Mouse (Mus musculus) common myeloid progenitor, adult 5-6 weeks (primary cell): Measurements from ENCODE around the gene Dync1i2. TPM values are rescaled to one million over a fixed set of nuclear protein-coding genes. Genes with fewer than 3 reads are reported as not detected.

ENCODE experiments used
- ATAC-seq: replicated peaks from 2 replicates; pipeline ENCODE4 v1.8.0; 2016; ENCODE audit warnings: low read depth, mild to moderate bottlenecking, moderate TSS enrichment, inconsistent platforms; ENCODE audit not compliant: poor library complexity, severe bottlenecking
- total RNA-seq: library from RNA; stranded (forward); fragments of 200-1000, 187-1606 nt; gene quantifications from 2 replicates; pipeline ENCODE4 v1.2.3, GENCODE M21; 2017

The Dync1i2 gene
- total RNA-seq, 1 experiment from 2014 or later = 112 TPM

DNA sequence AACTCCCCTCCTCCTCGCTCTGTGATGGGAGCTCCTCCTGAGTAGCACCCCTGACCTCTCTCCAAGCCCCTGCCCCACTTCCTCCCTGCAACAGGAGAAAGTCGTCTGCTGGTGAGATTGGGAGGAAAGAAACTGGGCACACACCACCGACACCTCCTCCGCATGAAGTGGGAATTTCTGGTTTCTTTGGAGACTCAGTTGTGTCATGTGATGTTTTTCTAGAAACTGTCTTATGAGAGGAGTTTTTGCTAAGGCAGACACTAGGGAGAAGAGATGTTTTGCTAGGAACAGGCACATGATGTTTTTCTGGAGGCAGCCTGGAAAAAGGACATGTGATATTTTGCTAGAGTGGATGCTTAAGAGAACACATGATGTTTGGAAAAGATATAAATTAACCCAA is 11.0 kb upstream of the Dync1i2 start:
- no peak for ATAC-seq

DNA sequence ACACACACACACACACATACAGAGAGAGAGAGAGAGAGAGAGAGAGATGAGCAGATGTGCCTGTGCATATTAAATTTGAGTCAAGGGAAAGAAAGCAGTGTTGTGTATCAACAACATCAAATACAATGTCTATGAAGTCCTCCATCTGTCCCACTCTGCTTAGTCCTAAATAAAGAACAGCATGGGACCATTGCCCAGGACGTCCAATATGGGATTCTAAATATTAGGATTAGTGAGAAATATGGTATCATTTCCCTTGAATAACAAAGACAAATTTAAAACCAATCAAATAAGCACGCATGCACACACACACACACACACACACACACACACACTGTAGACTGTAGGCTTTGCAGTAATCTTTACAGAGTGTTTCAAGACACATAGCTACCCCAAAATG is 9.6 kb upstream of the Dync1i2 start:
- ATAC-seq = no peak

DNA sequence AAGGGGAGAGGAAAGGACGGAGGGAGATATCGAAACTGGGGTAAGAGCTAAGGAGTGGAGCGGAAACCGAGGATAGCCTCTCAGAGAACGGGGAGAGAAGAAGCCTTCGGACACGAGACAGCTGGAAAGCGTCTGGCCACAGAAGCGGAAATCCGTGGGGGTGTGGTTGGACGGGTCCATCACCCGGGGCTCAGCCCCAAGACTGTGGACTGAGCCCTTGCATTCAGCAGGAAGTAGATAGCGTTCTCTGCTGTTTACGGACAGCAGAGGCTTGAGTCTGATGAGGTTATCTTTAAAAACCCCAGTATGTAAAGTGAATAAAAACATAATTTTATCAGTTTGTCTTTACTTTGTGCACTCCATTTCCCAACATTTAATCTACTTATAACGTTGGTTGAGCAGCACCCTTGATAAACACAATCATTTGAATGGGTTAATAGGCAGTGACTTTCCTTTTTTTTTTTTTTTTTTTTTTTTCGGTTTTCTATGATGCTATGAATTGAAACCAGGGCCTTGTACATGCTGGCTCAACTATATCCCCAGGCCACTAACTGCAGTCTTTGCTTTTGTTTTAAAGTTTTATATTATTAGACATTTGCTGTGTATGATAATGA is 7.6 kb upstream of the Dync1i2 start:
- no peak for ATAC-seq

DNA sequence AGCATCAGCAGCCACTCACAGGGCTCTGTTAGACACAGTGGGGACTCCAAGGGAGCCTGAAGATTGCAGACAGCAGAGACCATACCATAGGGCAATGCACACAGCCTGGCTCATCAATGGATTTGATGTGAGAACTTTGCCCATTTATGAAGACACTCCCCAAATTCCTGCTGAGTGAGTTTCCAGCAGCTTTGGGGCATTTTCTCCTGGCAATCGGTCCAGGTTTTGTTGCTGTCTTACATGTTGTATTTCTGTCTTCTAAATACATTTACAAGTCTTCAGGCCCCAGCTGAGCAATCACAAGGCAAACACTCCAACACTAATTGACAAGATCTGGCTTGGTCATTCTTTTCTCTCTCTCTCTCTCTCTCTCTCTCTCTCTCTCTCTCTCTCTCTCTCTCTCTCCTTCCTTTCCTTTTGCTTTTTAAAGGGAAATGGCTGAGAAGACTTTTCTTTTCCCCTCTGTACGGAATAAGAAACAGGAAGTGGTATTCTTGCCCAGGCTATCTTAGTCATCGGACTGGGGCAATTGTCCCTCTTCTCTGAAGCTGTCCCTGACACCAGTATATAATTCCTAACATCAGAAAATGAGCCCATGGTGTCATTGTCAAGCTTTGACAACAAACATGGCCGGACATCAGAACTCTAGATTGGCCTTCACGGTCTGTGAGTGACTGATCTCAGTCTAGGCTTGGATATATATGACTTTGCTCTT is 2.3 kb upstream of the Dync1i2 start:
- ATAC-seq = 0 out of 2 replicates have a peak, but pooled peaks have one; percentile 22

DNA sequence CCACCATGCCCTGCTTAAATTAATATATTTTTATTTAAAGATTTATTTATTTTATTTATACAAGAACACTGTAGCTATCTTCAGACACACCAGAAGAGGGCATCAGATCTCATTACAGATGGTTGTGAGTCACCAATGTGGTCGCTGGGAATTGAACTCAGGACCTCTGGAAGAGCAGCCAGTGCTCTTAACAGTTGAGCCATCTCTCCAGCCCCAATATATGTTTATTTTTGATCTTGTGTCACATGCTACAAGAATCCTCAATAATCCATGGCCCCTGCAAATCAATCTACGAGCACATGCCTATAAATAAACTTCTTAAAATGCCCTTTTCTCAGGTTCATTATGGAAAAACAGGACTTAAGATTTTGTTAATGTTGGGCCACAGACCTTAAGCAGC is 410 bp upstream of the Dync1i2 start:
- no peak for ATAC-seq

DNA sequence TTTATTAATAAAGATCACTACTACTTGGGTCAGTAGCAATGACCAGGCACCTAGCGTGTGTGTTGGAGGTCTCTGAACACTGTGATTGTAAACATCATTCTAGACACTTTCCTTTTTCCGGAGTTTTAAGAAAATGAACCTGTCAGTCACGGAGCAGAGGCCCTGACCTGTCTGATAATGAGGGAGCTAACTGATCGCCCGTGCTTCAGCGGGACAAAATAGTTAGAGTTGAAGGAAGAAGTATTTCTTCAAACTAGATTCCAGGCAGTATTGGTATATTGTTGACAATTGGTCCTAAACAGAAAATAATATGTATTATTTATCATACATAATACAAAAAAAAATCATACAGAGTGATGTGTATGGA is 837 bp downstream of the Dync1i2 start:
- ATAC-seq = no peak

DNA sequence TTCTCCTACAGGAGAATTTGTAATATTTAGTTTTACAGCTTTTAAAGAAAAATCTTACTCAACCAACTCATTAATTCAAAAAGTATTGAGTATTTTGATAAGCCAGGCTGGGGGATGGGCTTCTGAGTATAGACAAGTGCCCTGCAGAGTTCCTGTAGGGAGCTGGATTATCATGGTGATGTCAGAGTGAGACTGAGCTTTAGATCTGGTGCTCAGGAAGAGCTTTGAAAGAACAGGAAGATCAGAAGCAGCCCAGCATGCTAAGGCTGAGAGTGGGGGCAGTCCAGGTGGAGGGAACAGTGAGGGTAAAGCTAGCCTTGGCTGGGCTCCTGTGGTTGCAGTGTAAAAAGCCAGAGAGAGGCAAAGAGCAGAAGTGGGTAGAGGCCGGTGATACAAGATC is 9.5 kb downstream of the Dync1i2 start:
- no peak for ATAC-seq

DNA sequence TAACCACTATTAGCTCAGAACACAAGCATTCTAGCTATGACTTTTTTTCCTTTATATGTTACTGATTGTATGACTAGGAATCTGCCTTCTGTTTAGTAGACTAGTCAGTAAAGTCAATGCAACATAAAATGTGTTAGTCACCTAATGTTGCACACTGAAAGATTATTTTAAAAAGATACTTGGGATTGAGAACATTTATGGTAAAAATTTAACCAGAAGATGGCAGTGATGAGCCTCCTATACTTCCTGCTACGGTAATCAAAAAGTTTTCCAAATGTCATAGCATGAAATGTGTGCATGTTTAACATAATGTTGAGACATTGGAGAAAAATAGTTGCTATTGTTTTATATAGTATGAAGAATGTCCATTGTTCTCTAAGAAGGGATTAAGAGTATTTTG is 15.9 kb downstream of the Dync1i2 start:
- no peak for ATAC-seq

DNA sequence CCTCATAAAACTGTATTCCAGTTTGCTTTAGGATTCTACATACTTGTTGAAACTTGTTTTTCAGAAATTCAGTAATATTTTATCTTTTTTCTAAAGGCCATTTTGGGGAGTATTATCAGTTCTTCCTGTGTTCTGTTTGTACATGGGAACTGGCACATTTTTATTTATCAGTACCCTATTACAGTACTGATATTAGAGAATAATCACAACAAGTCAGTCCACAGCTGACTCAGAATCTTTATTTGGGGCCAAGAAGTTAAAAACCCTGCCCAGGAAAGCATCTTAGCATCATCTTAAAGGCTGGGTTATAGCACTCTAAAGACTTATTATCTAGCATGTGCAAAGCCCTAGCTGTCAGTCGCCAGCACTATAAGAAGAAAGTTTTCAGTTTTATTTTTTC is 18.1 kb downstream of the Dync1i2 start:
- no peak for ATAC-seq

DNA sequence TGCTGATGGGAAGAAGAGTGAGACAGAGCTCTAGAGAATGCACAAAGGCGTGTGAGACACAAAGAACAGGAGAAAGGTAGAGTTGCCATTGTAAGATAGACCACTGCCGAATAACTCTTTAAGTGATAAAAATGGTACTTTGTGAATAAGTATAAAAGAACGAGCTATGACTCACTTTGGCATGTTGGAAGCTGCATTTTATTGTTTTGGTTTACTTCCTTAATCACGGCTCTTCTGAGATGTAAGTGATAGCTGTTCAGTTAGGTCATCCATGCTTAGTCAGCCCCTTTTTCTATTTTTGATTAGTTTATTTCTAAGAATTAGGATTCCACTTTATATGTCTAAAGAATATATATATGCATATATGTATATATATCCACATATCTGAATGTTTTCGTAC is 20.4 kb downstream of the Dync1i2 start:
- ATAC-seq = no peak

DNA sequence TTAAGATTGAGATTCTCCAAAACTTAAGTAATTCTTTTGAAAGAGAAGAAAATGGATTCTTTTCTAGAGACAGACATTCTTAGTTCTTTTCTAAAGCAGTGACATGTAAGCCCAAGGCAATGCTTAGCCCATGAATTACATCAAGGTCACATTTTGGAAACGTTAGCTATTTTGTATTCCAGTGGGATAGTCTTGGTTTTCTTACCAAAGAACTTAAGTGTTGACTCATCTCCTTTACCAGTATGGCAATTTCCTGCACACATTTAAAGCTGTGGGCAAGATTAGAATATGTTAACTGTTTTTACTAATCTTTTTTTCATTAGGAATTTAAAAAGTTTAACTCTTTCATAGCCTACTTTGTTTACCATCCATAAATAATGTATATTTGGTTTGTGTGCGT is 21.5 kb downstream of the Dync1i2 start:
- ATAC-seq = no peak

DNA sequence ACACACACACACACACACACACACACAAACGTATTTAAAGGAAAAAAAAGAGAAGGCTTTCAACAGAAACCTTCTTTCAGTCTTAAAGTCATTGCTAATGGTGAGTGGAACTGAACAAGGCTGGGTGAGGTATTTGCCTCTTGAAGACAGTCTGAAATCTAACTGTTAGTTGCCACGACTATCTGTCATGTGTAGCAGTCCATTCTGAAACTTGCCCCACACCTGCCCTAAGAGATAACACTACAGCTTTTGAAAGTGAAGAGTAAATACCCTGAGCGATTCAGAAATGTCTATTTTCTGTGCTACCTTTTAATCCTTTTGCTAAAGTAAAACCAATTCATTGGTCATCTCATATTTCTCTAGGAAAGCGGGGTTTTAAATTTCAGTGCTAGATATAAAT is 23.9 kb downstream of the Dync1i2 start:
- ATAC-seq = no peak

DNA sequence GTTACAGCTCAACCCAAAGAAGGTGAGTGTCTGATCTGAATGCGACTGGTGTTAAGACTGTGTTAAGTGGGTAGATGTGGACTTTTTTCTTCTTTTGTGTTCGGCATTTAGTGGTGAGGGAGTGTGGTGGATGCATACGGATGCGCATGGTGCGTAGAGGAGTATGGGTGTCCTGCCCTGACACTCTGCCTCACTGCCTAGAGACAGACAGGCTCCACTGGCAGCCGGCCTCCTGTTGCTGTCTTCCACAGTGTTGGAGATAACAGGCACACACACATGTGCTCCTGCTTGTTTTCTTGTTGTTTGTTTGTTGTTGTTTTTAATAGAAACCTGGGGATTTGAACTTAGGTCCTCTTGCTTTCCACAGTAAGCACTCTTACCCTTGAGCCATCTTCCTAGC is 24.5 kb downstream of the Dync1i2 start:
- ATAC-seq = no peak

DNA sequence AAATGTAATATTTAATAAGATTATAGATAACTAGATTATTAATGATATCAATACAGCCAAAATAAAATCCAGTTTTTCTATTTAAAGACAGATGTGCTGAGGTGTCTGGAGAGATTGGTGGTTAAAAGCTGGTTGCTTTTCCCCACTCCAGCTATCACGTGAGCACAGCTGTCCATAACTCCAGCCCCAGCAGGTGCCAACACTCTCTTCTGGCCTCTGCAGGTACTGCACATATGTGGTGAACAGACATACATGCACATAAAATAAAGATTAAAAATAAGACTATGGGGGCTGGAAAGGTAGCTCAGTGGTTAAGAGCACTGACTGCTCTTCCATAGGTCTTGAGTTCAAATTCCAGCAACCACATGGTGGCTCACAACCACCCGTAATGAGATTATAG is 30.0 kb downstream of the Dync1i2 start:
- no peak for ATAC-seq

DNA sequence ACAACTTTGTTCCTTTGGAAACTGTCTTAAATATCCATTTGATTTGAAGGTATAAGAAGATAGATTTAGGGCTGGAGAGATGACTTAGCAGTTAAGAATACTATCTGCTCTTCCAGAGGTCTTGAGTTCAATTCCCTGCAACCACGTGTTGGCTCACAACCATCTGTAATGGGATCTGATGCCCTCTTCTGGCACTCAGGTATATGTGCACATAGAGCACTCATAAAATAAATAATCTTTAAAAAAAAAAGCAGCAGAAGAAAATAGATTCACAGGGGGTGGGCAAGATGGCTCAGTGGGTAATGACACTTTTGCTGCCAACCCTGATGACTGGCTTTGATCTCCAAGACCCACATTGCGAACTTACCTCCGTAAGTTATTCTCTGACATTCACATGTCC is 30.7 kb downstream of the Dync1i2 start:
- no peak for ATAC-seq

DNA sequence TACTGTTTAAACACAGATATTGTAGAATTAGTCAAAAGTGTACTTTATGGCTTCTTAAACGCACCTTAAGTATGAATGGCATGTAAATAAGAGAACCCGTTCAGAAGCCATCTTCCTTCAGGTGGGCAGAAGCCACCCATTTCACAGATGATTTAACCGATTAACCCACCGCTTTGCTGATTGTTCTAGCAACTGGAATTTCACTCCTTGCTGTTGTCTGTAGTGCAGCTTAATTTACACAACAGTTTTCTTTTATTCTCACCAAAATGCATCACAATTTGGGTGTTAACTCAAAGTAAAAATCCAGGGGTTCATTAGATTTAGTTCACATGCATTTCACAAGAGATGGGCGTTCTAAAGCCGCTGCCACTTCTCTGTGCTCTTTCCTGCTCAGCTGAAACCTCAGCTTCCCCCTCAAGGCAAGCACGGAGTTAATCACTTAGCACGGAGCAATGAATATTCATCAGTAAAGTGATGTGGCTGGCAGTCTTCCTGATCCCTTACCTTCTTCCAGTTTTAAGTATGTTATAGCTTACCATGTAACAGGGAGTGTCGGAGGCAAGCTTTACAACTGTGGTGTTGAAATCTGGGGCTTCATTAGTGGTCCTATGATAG is 31.7 kb downstream of the Dync1i2 start:
- 0 out of 2 replicates have a peak, but pooled peaks have one; percentile 22 for ATAC-seq

DNA sequence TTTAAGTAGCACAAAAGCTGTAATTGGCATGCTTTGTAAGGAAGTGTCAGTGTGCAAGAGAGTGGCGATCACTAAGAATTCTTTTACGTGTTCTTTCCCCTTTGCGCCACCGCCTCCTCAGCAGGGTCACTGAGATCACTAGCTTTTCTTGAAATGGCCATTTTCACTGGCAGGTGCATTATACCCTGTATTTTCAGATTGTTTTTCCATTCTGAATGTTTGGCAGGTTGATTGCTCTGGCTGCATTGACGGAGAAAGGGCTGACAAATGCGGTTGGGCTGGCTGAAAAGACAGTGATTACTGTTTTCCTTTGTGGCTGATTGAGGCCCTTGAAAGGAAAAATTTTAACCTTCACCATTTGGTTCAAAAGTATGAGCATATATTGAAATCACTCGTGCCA is 33.3 kb downstream of the Dync1i2 start:
- ATAC-seq = no peak

DNA sequence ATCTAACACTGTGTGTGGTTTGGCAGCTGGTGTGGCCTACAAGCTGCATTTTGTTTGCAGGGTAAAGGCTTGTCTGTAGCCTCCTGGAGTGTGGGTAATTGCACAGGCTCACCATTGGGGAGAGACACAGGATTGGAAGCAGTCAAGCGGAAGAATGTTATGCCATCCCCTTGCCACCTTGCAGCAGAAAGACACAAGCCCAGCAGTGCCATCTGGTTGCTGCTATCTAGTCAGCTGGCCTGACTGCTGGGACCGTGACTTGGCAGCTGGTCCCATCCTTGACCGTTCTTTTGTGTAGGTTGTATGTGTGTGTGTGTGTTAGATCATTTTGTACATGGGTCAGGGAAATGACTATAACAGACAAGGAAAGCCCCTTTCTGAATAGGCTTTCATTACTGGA is 33.9 kb downstream of the Dync1i2 start:
- ATAC-seq = no peak

DNA sequence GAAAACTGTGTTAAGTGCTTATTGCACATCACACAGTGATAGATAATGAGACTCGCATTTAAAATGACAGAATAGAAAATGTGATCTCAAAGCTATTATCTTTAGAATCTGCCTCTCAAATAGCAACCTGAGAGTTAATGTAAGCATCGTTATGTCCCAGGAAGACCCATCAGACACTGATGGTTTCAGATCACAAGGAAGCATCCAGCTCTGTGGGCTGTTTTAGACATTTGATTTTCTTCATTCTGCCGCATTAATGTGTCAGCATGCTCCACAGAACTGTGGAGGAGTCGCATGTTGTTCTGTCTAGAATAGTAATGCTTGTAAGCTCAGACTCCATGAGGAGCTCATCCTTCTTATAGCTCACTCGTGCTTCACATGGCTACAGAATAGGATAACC is 34.6 kb downstream of the Dync1i2 start:
- ATAC-seq = no peak

DNA sequence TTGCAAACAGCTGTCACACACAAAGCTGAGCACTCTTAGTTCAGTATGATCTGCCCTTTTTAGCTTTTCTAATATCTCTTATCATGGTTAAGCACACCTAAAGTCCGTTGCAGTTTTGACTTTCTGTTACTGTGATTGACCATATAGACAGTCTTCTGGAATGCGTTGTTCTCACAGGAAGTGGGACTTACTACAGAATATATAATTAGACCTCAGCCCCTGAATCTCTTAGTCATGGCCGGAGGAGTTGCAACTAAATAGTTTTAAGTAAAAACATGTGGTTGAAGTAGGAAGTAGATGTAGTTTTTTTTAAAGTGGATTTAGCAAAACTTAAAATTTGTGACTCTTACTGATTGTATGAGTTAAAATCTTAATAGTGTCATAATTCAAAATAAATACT is 36.6 kb downstream of the Dync1i2 start:
- ATAC-seq = peak; percentile 50; the same call in 1 of the 2 replicates

DNA sequence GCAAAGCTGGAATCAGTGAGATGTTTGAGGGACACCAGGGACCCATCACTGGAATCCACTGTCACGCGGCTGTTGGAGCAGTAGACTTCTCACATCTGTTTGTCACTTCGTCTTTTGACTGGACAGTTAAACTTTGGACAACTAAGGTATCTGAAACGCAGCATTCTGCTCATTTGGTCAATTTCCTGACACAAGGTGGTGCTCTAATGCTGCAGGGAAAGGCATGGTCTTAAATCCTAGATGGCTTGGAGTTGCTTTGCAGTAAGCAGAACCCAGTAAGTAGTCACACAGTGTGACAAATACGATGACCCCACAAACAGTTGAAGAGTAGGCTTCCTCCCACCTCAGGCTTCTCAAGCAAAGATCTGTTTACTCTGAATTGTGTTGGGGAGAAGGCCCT is 39.3 kb downstream of the Dync1i2 start:
- no peak for ATAC-seq

DNA sequence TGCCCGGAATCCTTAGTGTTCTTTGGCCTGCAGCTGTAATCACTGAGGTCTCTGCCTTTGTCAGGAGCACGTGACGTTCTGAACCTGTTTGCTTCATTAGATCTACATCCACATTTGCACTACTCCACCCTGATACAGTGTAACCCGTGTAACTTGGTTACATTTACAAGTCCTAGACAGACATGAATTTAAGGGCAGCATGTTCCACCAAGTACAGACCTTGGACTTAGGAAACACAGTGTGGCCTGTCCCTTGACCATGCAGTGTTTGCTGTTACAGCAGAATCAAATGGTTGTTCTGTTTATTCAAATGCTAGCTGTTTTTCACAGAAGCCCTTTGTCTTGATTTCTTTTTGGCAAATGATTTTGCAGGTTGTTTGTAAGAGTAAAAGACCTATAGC is 43.3 kb downstream of the Dync1i2 start:
- no peak for ATAC-seq
